In the genomic region with DNA sequence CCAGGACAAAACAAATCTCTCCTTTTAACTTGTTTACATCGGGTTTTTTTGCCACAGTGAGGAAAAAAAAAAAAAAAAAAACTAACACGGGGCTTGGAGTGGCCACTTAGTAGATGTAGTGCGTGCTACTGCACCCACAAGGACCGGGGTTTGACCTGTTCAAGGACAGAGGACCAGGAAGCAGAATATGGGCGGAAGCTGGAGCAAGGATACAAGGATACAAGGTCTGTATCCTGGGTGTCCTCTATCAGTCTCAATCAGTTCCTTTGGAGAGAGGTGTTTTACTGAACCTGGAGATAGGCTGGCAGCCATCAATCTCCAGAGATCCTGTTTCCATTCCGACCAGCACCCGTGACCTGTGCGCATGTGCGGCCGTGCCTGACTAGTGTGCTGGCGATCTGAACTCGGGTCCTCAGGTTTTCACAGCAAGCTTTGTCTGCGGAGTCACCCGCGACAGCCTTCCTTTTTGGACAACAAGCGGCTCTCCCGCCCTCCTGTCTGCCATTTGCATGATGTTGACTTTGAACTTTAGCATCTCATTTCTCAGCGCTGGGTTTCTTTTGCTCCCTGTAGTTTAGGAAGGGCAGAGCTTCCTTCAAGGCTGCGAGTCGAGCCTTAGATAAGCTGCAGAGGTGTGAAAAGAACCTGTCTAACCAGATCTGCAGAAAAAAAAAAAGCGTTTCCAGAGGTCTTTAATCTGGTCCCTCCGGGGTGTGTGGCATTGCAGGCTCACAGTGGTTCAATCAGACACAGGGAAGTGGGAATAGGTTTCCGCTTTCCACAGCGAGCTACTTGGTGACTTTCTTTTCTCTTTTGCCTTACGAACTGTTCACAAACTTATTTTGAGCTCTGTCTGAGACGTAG, we compare ENCODE assay signal across 18 mouse cellular contexts. TPM values are rescaled to one million over a fixed set of nuclear protein-coding genes. Genes with fewer than 3 reads are reported as not detected.
DNase-seq lines count a peak whose midpoint lies in the region; ATAC-seq and TF ChIP-seq lines count a peak whose summit lies in the region.
"Had no signal": no experiment of that assay in that cellular context is flagged by ENCODE, and none has a peak within 500 bp of the region (broad histone marks: within the 10 kb centered on the region; RNA-seq: fewer than 3 reads in every experiment).

No protein-coding gene starts in this region.

- H3K9me3 ChIP-seq in heart, embryonic 15.5 days (replicated peaks) = no peaks in the 10 kb centered on the region
- H3K9me3 ChIP-seq in E14TG2a.4 (ENCODE audit: low read length) = peaks cover 17% of the 10 kb centered on the region
- no peaks in the 10 kb centered on the region for H3K9me3 ChIP-seq in ES-E14 (ENCODE audit: control insufficient read depth, insufficient read depth, low read depth, low read length)
- no peaks in the 10 kb centered on the region for H3K9me3 ChIP-seq in intestine, postnatal 0 days (ENCODE audit: control insufficient read depth)
- H3K9me3 ChIP-seq: forebrain, embryonic 15.5 days; limb, embryonic 13.5 days had no signal

- 23% methylated on average over 26 of the region's 26 CpGs for WGBS in heart, embryonic 15.5 days
- 17% methylated on average over 26 of the region's 26 CpGs for WGBS in intestine, postnatal 0 days

- H3K4me1 ChIP-seq in heart, embryonic 15.5 days (replicated peaks) = no peaks in the 10 kb centered on the region
- peaks cover 48% of the 10 kb centered on the region for H3K4me1 ChIP-seq in E14TG2a.4 (replicated peaks; ENCODE audit: low read depth, low read length)
- H3K4me1 ChIP-seq in ES-E14 (ENCODE audit: control insufficient read depth in 2 of 2, insufficient read depth in 2 of 2, low read length in 2 of 2, poor library complexity in 1 of 2) = peaks cover 6 to 23% of the 10 kb centered on the region in 2 experiments; a peak in 1 of 4 replicates
- no peaks in the 10 kb centered on the region for H3K4me1 ChIP-seq in intestine, postnatal 0 days (replicated peaks; ENCODE audit: control insufficient read depth, insufficient read depth, low read length)
- H3K4me1 ChIP-seq: forebrain, embryonic 15.5 days; limb, embryonic 13.5 days had no signal

- DNase-seq in heart, adult 8-10 months (ENCODE audit: low spot score) = no peak
- peak; percentile 41 for DNase-seq in ES-E14 (ENCODE audit: low read depth, low spot score)
- no peak for DNase-seq in thymus, adult 18-20 months
- DNase-seq: adrenal gland, postnatal 14 days; cerebellum, postnatal 10 days; kidney, postnatal 25 days; lung, adult 2 months; right cerebral cortex, adult 18-20 months had no signal

- no peak overlapping the region for H3K4me3 ChIP-seq in heart, embryonic 15.5 days
- H3K4me3 ChIP-seq in E14TG2a.4 (replicated peaks; ENCODE audit: low read length) (peak overlapping the region; percentile 7; the same call in 1 of the 2 replicates), ES-E14 (ENCODE audit: insufficient read depth in 1 of 2, low read depth in 1 of 2, low read length in 2 of 2, poor library complexity in 1 of 2, severe bottlenecking in 1 of 2) (no peak overlapping the region)
- 0 out of 2 replicates have a peak overlapping the region, but pooled peaks have one; percentile 7 for H3K4me3 ChIP-seq in intestine, postnatal 0 days (ENCODE audit: low read depth, low read length)
- H3K4me3 ChIP-seq: forebrain, embryonic 15.5 days; limb, embryonic 13.5 days; myocyte had no signal

- H3K27me3 ChIP-seq in heart, embryonic 15.5 days = no peaks in the 10 kb centered on the region
- H3K27me3 ChIP-seq in E14TG2a.4 (ENCODE audit: insufficient read depth, low read length) = 0 out of 2 replicates have a peak, but pooled peaks cover 12% of the 10 kb centered on the region
- H3K27me3 ChIP-seq in intestine, postnatal 0 days (replicated peaks; ENCODE audit: control insufficient read depth, insufficient read depth, low read length) = no peaks in the 10 kb centered on the region
- H3K27me3 ChIP-seq: forebrain, embryonic 15.5 days had no signal

- no peaks in the 10 kb centered on the region for H3K36me3 ChIP-seq in heart, embryonic 15.5 days
- H3K36me3 ChIP-seq in E14TG2a.4 (ENCODE audit: insufficient read depth, low read length) (no peaks in the 10 kb centered on the region), ES-E14 (ENCODE audit: control insufficient read depth, insufficient read depth, low read length, poor library complexity, severe bottlenecking) (no peaks in the 10 kb centered on the region)
- no peaks in the 10 kb centered on the region for H3K36me3 ChIP-seq in intestine, postnatal 0 days (ENCODE audit: control insufficient read depth, insufficient read depth)
- H3K36me3 ChIP-seq: forebrain, embryonic 15.5 days; limb, embryonic 13.5 days had no signal

- no peak overlapping the region for H3K27ac ChIP-seq in heart, embryonic 15.5 days
- H3K27ac ChIP-seq in ES-E14 (ENCODE audit: insufficient read depth, low read depth, low read length, poor library complexity, severe bottlenecking) = 0 out of 2 replicates have a peak overlapping the region, but pooled peaks have one; percentile 9
- H3K27ac ChIP-seq in intestine, postnatal 0 days (ENCODE audit: low read depth, low read length) = no peak overlapping the region
- H3K27ac ChIP-seq: forebrain, embryonic 15.5 days; limb, embryonic 13.5 days had no signal

- H3K4me2 ChIP-seq in heart, embryonic 15.5 days = peak overlapping the region; percentile 7
- H3K4me2 ChIP-seq in intestine, postnatal 0 days (replicated peaks; ENCODE audit: low read depth) = peak overlapping the region; percentile 50
- H3K4me2 ChIP-seq: forebrain, embryonic 15.5 days; limb, embryonic 13.5 days had no signal

- ATAC-seq in heart, embryonic 15.5 days (replicated peaks; ENCODE audit: insufficient number of reproducible peaks, insufficient read depth, low FRiP score, low read depth) = no peak
- peak; percentile 87 for ATAC-seq in intestine, postnatal 0 days
- ATAC-seq in erythroblast, adult 5-6 weeks (replicated peaks; ENCODE audit: low FRiP score, poor library complexity, severe bottlenecking) = no peak
- ATAC-seq: forebrain, embryonic 15.5 days; Patski had no signal

- in situ Hi-C loops in ES-E14 (cut with MboI; ENCODE audit: low sequenced_read_pairs in 2 of 2, unreplicated experiment in 2 of 2) = no loop called here

- H3K9ac ChIP-seq in heart, embryonic 15.5 days = no peak overlapping the region
- H3K9ac ChIP-seq in ES-E14 (ENCODE audit: insufficient read depth, low read depth, low read length, poor library complexity, severe bottlenecking) = peak overlapping the region; percentile 21; the same call in 1 of the 2 replicates
- no peak overlapping the region for H3K9ac ChIP-seq in intestine, postnatal 0 days (ENCODE audit: low read depth, low read length)
- H3K9ac ChIP-seq: forebrain, embryonic 15.5 days; limb, embryonic 13.5 days had no signal

- no peak for TF ChIP-seq CTCF in E14TG2a.4 (conservative IDR thresholded peaks at IDR 0.05; ENCODE audit: low read length)
- no peak for TF ChIP-seq CTCF in intestine, postnatal 0 days (IDR thresholded peaks at IDR 0.05; ENCODE audit: low read depth)

TF ChIP-seq in ES-E14, 5 proteins besides CTCF, POLR2A, EP300 and RAD21:
- TF ChIP-seq ZNF384 (IDR thresholded peaks at IDR 0.05; ENCODE audit: low read depth, low read length) (peak; percentile 89), CHD2 (IDR thresholded peaks at IDR 0.05; ENCODE audit: low read depth, low read length) (no peak), ZC3H11A (IDR thresholded peaks at IDR 0.05; ENCODE audit: borderline replicate concordance, low read depth, low read length) (no peak), HCFC1 (IDR thresholded peaks at IDR 0.05; ENCODE audit: borderline replicate concordance, insufficient read depth, low read length) (no peak), MAFK (IDR thresholded peaks at IDR 0.05; ENCODE audit: insufficient read depth, low read depth, low read length) (no peak)
TF ChIP-seq in ES-E14: peak in this region for 1.

RNA-seq across cellular contexts. Expression of gene Nptx2, which starts 38.8 kb away (rescaled TPM):
- polyA plus RNA-seq in heart, embryonic 15.5 days (2015; fragmentation: Nextera tagmentation; extraction: Ambion mirVana) = 0.06 and 0.18 TPM in 2 replicates
- total RNA-seq in heart, adult 8-10 months (2022) = under 1 TPM in 1 of 4 experiments, not detected in 3; 0.11 TPM
- total RNA-seq in ES-E14 (2012; rRNA removed) = 58.9 and 80.8 TPM in 2 replicates
- polyA plus RNA-seq in intestine, postnatal 0 days (2015; fragmentation: Nextera tagmentation; extraction: Ambion mirVana) = 2.0 and 2.2 TPM in 2 replicates
- not detected in 2 replicates for total RNA-seq in erythroblast, adult 5-6 weeks (2015; ENCODE audit: low replicate concordance)
- not detected in 2 replicates for total RNA-seq in erythroblast, adult 5-6 weeks (2017; ENCODE audit: low replicate concordance)
- total RNA-seq: gastrocnemius, adult 8-10 months; megakaryocyte-erythroid progenitor cell, adult 5-6 weeks had no signal
- polyA plus RNA-seq: myocyte, Patski had no signal

Comparison
In these comparisons a context has a peak if more than half of its experiments do, and no peak if none do; other contexts are left out.
1. H3K4me3 ChIP-seq: peak in E14TG2a.4 (single experiment) and intestine, postnatal 0 days (single experiment); none in heart, embryonic 15.5 days (single experiment) and ES-E14 (0 of 2).
2. RNA of gene Nptx2, which starts 38.8 kb away (total RNA-seq): 58.9 to 80.8 TPM in ES-E14; 0.11 TPM in heart, adult 8-10 months and not detected in erythroblast, adult 5-6 weeks; every median in the first group is over 10 times any median in the second.